11 mouse cellular contexts compared by ENCODE assay signal in the genomic region with DNA sequence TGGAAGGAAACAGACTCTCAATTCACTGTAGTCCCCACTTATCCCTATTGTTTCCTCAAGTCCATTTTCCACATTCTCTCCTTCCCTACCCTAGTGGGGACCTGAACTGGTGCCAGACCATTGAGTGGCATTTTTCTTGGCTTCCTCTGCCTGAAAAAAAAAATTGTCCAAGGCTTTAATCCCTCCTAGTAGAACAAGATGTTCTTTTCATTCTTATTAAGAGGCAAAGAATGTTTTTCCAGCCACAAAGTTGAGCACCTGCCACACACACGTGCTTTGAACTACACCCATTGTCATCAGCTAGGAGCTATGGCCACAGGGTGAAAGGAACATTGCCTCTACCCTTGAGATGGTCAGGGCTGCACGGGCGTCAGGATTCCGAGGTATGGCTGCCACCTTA. TPM values are rescaled to one million over a fixed set of nuclear protein-coding genes. Genes with fewer than 3 reads are reported as not detected.
A peak's percentile ranks its signal among the peaks of the same experiment; 100 is the strongest.
DNase-seq lines count a peak whose midpoint lies in the region; ATAC-seq lines count a peak whose summit lies in the region.
"Had no signal": no experiment of that assay in that cellular context is flagged by ENCODE, and none has a peak within 500 bp of the region (broad histone marks: within the 10 kb centered on the region; RNA-seq: fewer than 3 reads in every experiment).

No protein-coding gene starts in this region.

- no peak overlapping the region for H3K4me3 ChIP-seq in forebrain, embryonic 13.5 days
- H3K4me3 ChIP-seq in forebrain, embryonic 15.5 days, result no peak overlapping the region
- H3K4me3 ChIP-seq in hindbrain, embryonic 13.5 days, result no peak overlapping the region
- H3K4me3 ChIP-seq in hindbrain, embryonic 14.5 days (replicated peaks; ENCODE audit: low read length), result no peak overlapping the region
- H3K4me3 ChIP-seq in embryonic facial prominence, embryonic 15.5 days (replicated peaks), result no peak overlapping the region
- H3K4me3 ChIP-seq: limb, embryonic 12.5 days had no signal

- ATAC-seq in forebrain, embryonic 13.5 days, result 0 out of 2 replicates have a peak, but pooled peaks have one; percentile 21
- ATAC-seq in forebrain, embryonic 15.5 days (replicated peaks), result no peak
- no peak for ATAC-seq in hindbrain, embryonic 13.5 days (ENCODE audit: low FRiP score)
- ATAC-seq in hindbrain, embryonic 14.5 days (ENCODE audit: low FRiP score), result no peak
- no peak; the same call in 1 of the 2 replicates for ATAC-seq in embryonic facial prominence, embryonic 15.5 days (ENCODE audit: insufficient number of reproducible peaks, low FRiP score, low TSS enrichment, low read depth)

- H3K9ac ChIP-seq in forebrain, embryonic 13.5 days, result no peak overlapping the region
- no peak overlapping the region for H3K9ac ChIP-seq in forebrain, embryonic 15.5 days (replicated peaks)
- H3K9ac ChIP-seq in hindbrain, embryonic 13.5 days, result no peak overlapping the region
- H3K9ac ChIP-seq in hindbrain, embryonic 14.5 days, result no peak overlapping the region
- no peak overlapping the region for H3K9ac ChIP-seq in embryonic facial prominence, embryonic 15.5 days
- H3K9ac ChIP-seq: limb, embryonic 12.5 days; liver, embryonic 14.5 days had no signal

- no peaks in the 10 kb centered on the region for H3K9me3 ChIP-seq in forebrain, embryonic 13.5 days (replicated peaks)
- no peaks in the 10 kb centered on the region for H3K9me3 ChIP-seq in forebrain, embryonic 15.5 days
- H3K9me3 ChIP-seq in hindbrain, embryonic 13.5 days, result no peaks in the 10 kb centered on the region
- H3K9me3 ChIP-seq in hindbrain, embryonic 14.5 days (ENCODE audit: control insufficient read depth, low read length), result no peaks in the 10 kb centered on the region
- no peaks in the 10 kb centered on the region for H3K9me3 ChIP-seq in embryonic facial prominence, embryonic 15.5 days (replicated peaks)
- H3K9me3 ChIP-seq: limb, embryonic 12.5 days had no signal

- no peaks in the 10 kb centered on the region for H3K27me3 ChIP-seq in forebrain, embryonic 13.5 days
- no peaks in the 10 kb centered on the region for H3K27me3 ChIP-seq in forebrain, embryonic 15.5 days
- no peaks in the 10 kb centered on the region for H3K27me3 ChIP-seq in hindbrain, embryonic 13.5 days
- no peaks in the 10 kb centered on the region for H3K27me3 ChIP-seq in hindbrain, embryonic 14.5 days (ENCODE audit: control insufficient read depth, insufficient read depth, low read length)
- no peaks in the 10 kb centered on the region for H3K27me3 ChIP-seq in embryonic facial prominence, embryonic 15.5 days
- H3K27me3 ChIP-seq: limb, embryonic 12.5 days had no signal

- intact Hi-C loops in left cerebral cortex, postnatal 36 days (cut with DNase I), result no loop called here

- DNase-seq in hindbrain, embryonic 14.5 days (ENCODE audit: low spot score), result no peak
- peak; percentile 85 for DNase-seq in lung, postnatal 36 days
- no peak for DNase-seq in embryo, embryonic 10.5 days (ENCODE audit: low spot score)
- no peak for DNase-seq in left cerebral cortex, postnatal 36 days (ENCODE audit: low spot score in 2 of 2)
- DNase-seq: cerebellum, adult 11 months had no signal

- WGBS in forebrain, embryonic 13.5 days, result 68% methylated on average over 4 of the region's 4 CpGs
- 59% methylated on average over 4 of the region's 4 CpGs for WGBS in forebrain, embryonic 15.5 days
- WGBS in hindbrain, embryonic 13.5 days, result 78% methylated on average over 4 of the region's 4 CpGs
- WGBS in hindbrain, embryonic 14.5 days, result 75% methylated on average over 4 of the region's 4 CpGs
- 58% methylated on average over 4 of the region's 4 CpGs for WGBS in embryonic facial prominence, embryonic 15.5 days

- H3K27ac ChIP-seq in forebrain, embryonic 13.5 days, result no peak overlapping the region
- H3K27ac ChIP-seq in forebrain, embryonic 15.5 days (replicated peaks), result no peak overlapping the region
- peak overlapping the region; percentile 5; the same call in 1 of the 2 replicates for H3K27ac ChIP-seq in hindbrain, embryonic 13.5 days
- H3K27ac ChIP-seq in hindbrain, embryonic 14.5 days, result no peak overlapping the region
- 0 out of 2 replicates have a peak overlapping the region, but pooled peaks have one; percentile 22 for H3K27ac ChIP-seq in embryonic facial prominence, embryonic 15.5 days (replicated peaks)
- H3K27ac ChIP-seq: limb, embryonic 12.5 days; liver, embryonic 14.5 days had no signal

- H3K4me2 ChIP-seq in forebrain, embryonic 13.5 days, result no peak overlapping the region
- no peak overlapping the region for H3K4me2 ChIP-seq in forebrain, embryonic 15.5 days (replicated peaks)
- no peak overlapping the region for H3K4me2 ChIP-seq in hindbrain, embryonic 13.5 days
- no peak overlapping the region for H3K4me2 ChIP-seq in hindbrain, embryonic 14.5 days (replicated peaks)
- H3K4me2 ChIP-seq in embryonic facial prominence, embryonic 15.5 days (replicated peaks), result no peak overlapping the region
- H3K4me2 ChIP-seq: limb, embryonic 12.5 days had no signal

- H3K36me3 ChIP-seq in forebrain, embryonic 13.5 days (ENCODE audit: poor library complexity, severe bottlenecking), result peaks cover 16% of the 10 kb centered on the region; the same call in 1 of the 2 replicates
- H3K36me3 ChIP-seq in forebrain, embryonic 15.5 days, result no peaks in the 10 kb centered on the region; the same call in 1 of the 2 replicates
- H3K36me3 ChIP-seq in hindbrain, embryonic 13.5 days, result peaks cover 11% of the 10 kb centered on the region
- peaks cover 15% of the 10 kb centered on the region; the same call in 1 of the 2 replicates for H3K36me3 ChIP-seq in hindbrain, embryonic 14.5 days (replicated peaks; ENCODE audit: control insufficient read depth, insufficient read depth)
- H3K36me3 ChIP-seq in embryonic facial prominence, embryonic 15.5 days, result peaks cover 40% of the 10 kb centered on the region

- peaks cover 14% of the 10 kb centered on the region for H3K4me1 ChIP-seq in forebrain, embryonic 13.5 days
- peaks cover 11% of the 10 kb centered on the region for H3K4me1 ChIP-seq in forebrain, embryonic 15.5 days
- H3K4me1 ChIP-seq in hindbrain, embryonic 13.5 days (replicated peaks), result peaks cover 21% of the 10 kb centered on the region
- 0 out of 2 replicates have a peak, but pooled peaks cover 10% of the 10 kb centered on the region for H3K4me1 ChIP-seq in hindbrain, embryonic 14.5 days (replicated peaks; ENCODE audit: control insufficient read depth, insufficient read depth, low read length)
- H3K4me1 ChIP-seq in embryonic facial prominence, embryonic 15.5 days, result peaks cover 22% of the 10 kb centered on the region

RNA-seq across cellular contexts. Expression of gene Actn1, which starts 56.9 kb away (rescaled TPM):
- 9.3 and 9.9 TPM in 2 replicates for polyA plus RNA-seq in forebrain, embryonic 13.5 days (2015; fragmentation: Nextera tagmentation; extraction: Ambion mirVana)
- polyA plus RNA-seq in forebrain, embryonic 15.5 days (2015; fragmentation: Nextera tagmentation; extraction: Ambion mirVana), result 8.8 and 8.9 TPM in 2 replicates
- 7.0 TPM in 2 replicates for polyA plus RNA-seq in hindbrain, embryonic 13.5 days (2015; fragmentation: Nextera tagmentation; extraction: Ambion mirVana)
- polyA plus RNA-seq in hindbrain, embryonic 14.5 days (2014; fragmentation: Nextera tagmentation; extraction: Ambion mirVana), result 9.9 and 10.0 TPM in 2 replicates
- 35.6 and 35.7 TPM in 2 replicates for polyA plus RNA-seq in embryonic facial prominence, embryonic 15.5 days (2015; fragmentation: Nextera tagmentation; extraction: Ambion mirVana)
- total RNA-seq in left cerebral cortex, postnatal 36 days (2021), result 100 to 1,000 TPM; 106 to 146 TPM

Comparison
In these comparisons a context has a peak if more than half of its experiments do, and no peak if none do; other contexts are left out.
1. H3K27ac ChIP-seq: peak in hindbrain, embryonic 13.5 days (single experiment) and embryonic facial prominence, embryonic 15.5 days (single experiment); none in forebrain, embryonic 13.5 days (single experiment), forebrain, embryonic 15.5 days (single experiment) and hindbrain, embryonic 14.5 days (single experiment).